Mouse (Mus musculus): ENCODE results near the gene Zfp772. TPM values are rescaled to one million over a fixed set of nuclear protein-coding genes. Genes with fewer than 3 reads are reported as not detected.

Gene Zfp772
- polyA plus RNA-seq, 1 experiment from 2014 or later: 9.1 TPM

Other genes with a start within 250 kb of the Zfp772 start
- not detected in 2 replicates for gene Aurkc, start 214.7 kb downstream of the Zfp772 start, polyA plus RNA-seq (2014; fragmentation: Nextera tagmentation; extraction: Ambion mirVana)
- 20.8 and 24.1 TPM in 2 replicates for gene Zfp954, start 88.5 kb downstream of the Zfp772 start, polyA plus RNA-seq (2014; fragmentation: Nextera tagmentation; extraction: Ambion mirVana)
- gene Zfp773, start 73.2 kb downstream of the Zfp772 start, polyA plus RNA-seq (2014; fragmentation: Nextera tagmentation; extraction: Ambion mirVana): 11.9 and 14.2 TPM in 2 replicates
- gene Zfp418, start 38.7 kb downstream of the Zfp772 start, polyA plus RNA-seq (2014; fragmentation: Nextera tagmentation; extraction: Ambion mirVana): 3.6 and 3.7 TPM in 2 replicates
- gene Vmn2r29, start 37.3 kb upstream of the Zfp772 start, polyA plus RNA-seq (2014; fragmentation: Nextera tagmentation; extraction: Ambion mirVana): 2.5 and 3.5 TPM in 2 replicates
- 10.1 and 11.9 TPM in 2 replicates for gene Gm45844, start 68.3 kb upstream of the Zfp772 start, polyA plus RNA-seq (2014; fragmentation: Nextera tagmentation; extraction: Ambion mirVana)
- 172 and 188 TPM in 2 replicates for gene Clcn4, start 90.9 kb upstream of the Zfp772 start, polyA plus RNA-seq (2014; fragmentation: Nextera tagmentation; extraction: Ambion mirVana)
- not detected in 2 replicates for gene Vmn2r30, start 127.6 kb upstream of the Zfp772 start, polyA plus RNA-seq (2014; fragmentation: Nextera tagmentation; extraction: Ambion mirVana)
- gene Gm45783, start 164.6 kb upstream of the Zfp772 start, polyA plus RNA-seq (2014; fragmentation: Nextera tagmentation; extraction: Ambion mirVana): not detected in 2 replicates
- gene Vmn2r31, start 189.7 kb upstream of the Zfp772 start, polyA plus RNA-seq (2014; fragmentation: Nextera tagmentation; extraction: Ambion mirVana): not detected in 2 replicates

Measured in hindbrain, embryonic 14.5 days (tissue).